Mouse (Mus musculus): ENCODE data around the gene Ephx1.

GRCm38 (mm10) chr1:181049328-181049842, 28.7 kb upstream of the Ephx1 start:
- TF ChIP-seq CTCF (IDR thresholded peaks at IDR 0.05; ENCODE audit: low read depth): no peak
- no peak for TF ChIP-seq EP300 (IDR thresholded peaks at IDR 0.05; ENCODE audit: low read depth)
